Mouse (Mus musculus) frontal cortex, postnatal 36 days (tissue): ENCODE results near the gene Dagla.

Experiments used
- DNase-seq, 2 experiments: peaks; one replicate each; pipeline ENCODE4 v3.0.0; 2022; ENCODE audit warnings: low spot score in 2 of 2

Gene Dagla

DNA sequence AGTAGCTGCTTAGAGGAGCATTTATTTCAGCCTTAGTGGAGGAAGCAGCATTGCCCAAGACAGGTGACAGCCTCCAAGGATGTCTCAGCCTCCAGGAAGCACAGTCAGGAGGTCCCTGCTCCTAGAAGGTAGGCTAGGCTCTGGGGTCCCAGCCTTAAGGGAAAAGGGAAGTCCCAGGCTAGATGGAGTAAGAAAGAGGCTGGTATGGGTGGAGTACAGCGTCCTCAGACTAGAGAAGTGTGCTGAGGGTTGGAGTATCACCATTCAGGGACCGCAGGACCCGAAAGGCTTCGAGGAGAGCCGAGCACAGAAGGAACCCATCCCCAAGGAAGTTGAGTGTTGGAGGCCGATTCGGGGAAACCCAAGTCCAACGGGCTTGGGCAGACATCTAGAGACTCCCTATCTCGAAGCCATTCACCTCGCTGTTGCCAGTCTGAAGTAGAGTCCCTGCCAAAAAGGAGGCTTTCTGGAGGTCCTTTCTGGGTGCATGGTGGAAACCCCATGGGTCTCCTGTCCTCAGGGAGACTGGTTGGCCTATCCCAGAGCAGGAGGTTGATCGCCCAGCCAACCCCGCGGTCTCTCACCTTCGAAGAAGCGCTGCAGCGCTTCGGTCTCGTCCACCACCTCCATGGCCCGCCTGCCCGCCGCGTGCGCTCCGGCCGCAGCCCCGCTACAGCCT is 64.6 kb downstream of the Dagla start:
- no peak for DNase-seq

DNA sequence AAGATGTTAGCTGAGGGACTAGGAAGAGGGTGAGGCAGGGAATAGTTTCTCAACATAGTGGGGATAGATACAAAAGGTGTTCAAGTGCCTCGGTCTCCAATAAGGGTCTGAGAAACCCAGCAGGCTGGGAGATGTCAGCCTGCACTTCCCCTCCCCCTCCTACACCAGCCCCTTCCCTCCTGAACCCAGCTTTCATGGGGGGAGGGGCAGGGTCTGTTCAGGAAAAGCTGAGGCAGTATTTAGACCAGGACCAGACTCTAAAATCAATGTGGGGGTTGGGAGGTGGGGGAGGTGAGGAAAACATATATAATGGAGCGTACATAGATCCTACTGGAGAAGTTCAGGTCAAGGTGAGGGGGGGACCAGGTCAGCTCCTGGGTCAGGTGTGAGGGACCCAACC is 65.3 kb downstream of the Dagla start:
- no peak for DNase-seq

DNA sequence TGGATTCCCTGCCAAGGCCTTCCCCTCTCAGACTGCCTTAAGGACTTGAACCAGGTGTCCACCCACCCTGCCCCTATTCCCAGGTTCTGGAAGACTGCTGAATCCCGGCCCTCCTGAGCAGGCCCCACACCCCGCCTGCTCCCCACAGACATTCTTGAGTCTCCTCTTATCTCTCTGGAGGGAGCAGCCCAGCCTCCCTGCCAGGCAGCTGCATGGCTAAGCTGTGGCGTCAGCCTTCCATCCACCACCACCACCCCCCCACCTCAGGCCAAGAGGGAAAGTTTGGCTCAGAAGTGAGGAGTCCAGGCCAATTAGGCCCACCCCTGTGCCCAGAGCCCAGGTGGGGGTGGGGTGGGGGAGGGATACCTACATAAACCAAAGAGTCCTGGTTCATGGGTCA is 66.2 kb downstream of the Dagla start:
- DNase-seq: no peak

DNA sequence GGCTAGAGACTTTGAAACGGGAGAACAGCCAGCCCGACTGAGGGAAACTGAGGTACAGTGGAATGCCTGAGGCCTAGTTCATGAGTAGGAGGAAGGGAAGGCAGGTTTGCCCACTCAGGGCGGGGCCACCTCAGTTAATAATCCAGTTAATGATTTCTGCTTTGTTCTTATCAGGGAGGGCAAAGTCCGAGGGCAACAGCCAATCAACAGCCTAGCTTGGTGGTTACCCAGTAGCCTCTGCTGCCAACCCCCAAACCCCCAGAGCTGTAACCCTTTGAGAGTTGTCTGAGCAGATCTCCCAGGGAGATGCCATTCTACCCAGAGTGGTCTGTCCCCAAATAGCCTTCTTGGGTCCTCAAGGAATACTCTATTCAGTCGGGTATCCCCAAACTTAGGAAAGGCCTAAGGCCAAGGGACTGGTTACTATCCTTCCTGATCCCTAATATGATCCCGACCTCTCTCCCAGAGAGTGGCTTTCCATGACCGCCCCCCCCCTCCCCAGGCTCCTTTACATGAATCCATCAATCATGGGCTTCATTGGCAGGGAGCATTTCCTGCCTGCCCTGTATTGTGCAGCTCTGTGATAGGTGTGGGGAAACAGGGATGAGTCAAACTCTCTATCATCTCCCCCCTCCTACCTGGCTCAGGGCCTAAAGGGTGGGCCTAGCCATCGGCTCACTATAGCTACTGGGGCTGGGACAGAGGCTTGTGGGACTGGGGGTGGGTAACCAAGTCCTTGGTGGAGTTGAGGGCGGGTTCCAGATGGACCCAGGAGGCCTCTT is 68.7 kb downstream of the Dagla start:
- DNase-seq: no peak

DNA sequence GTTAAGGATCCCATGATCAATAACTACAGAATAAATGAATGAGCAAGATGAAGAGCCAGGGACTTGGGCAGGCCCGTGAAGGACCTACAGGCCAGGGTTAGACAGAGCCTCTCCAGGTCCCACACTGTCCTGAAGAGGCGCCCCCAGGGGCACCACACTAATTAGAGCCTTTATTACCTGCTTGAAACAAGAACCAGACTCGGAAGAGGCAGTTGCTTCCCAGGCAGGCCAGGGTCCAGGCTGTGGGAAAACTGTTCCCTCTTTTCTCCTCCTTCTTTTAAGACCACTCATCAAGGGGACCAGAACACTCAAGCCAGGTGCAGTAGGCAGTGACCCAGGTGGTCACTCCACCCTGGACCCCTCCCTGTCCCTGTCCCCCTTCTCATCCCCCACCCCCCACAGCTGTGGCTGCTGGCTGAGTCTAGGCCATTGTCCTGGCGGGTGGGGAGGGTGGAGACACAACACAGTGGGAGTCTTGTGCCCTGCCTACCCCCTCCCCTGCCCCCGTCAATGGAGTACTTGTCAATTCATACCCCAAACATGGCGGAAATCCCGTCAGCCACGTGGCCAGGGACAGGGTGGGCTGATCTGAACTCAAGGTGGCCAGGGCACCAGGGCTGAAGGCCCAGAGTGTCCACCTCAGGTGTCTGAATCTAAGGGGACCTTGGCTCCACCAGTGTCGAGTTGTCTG is 72.2 kb downstream of the Dagla start:
- no peak for DNase-seq

DNA sequence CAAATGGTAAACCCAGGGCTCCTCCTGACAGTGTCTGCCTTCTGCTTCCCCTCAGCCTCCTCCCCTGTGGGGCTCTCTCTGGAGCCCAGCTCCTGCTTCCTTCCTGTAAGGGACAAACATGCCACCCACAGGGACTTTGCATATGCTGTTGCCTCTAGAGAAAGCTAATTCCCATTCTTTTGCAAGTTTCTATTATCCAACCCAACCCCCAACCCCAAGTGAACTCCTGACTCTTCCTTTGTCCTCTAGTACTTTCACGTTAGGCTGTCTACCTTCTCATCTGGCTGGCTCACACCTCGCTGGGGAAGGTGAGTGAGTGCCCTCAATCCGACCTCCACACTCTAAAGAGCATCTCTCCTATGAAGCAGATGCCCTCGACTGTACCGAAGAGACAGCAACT is 72.8 kb downstream of the Dagla start:
- DNase-seq: no peak

DNA sequence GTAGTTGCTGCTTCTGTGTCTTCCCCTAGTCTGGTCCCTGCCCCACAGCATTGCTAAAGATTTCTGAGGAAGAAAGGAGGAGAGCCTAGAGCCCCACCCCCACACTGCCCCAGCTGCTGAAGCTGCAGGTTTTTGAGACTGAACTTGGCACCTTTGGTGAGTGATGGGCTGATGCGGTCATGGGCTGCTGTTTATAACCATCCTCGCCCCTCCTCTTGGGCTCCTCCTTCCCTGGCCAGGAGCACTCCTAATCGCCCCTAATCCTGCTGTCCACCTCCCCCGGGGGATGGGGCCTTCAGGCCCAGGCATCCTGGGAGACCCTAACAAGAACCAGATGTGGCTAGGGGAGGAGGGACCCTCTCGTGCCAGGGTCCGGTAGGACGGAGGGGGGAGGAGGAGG is 73.7 kb downstream of the Dagla start:
- DNase-seq: no peak

DNA sequence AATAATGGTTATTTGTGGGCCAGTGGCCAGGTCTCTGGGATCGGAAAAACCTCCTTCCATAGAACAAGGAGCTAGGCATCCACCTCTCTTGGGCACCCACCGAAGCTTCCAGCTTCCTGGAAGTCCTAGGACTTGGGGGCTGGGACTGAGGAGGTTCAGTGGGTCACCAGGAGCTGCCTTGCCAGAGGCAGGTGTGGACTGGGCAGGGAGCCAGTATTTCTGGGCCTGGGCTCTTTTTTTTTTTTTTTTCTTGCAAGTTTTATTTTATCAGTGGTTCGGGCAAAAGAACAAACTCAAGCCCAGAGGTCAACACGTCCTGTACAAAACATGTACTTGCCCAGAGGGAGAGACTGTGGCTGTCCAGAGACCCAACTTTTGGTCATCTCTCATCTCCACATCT is 78.9 kb downstream of the Dagla start:
- DNase-seq: no peak

DNA sequence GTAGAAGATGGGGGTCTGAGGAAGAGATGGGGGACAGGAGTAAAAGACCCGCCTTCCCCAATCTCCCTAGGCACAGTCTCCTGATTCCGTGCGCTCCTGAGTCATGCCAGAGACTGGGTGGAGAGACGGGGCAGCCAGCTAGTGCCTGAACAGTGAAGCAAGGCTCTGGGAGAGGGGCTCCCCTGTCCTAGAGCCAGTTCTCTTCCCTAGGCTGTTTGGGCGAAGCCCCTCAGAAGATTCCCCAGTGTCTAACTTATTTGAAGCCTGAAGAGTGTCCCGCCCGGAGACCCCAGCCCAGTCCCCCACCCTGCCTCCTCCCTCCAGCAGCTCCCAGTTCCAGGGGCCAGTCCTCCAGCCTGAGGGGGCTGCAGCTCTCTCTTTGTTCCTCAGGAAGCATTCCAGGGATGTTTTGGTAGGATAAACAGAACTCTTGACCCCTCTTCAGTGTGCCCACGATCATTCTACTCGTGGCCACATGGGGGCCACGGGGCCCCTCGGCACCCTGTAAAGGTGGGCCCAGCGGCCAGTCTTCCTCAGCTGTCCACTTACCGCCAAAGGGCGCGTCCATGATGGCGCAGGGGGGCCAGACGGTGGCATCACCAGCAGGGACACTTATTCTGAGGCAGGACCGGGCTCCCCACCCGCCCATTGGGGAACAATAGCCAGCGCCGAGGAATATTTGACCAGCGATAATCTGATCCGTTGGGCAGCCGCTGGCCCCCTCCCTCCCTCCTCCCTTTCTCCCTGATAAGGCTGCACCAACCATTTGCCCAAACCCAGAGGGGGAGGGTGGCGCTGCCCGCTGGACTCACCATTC is 79.8 kb downstream of the Dagla start:
- no peak for DNase-seq

DNA sequence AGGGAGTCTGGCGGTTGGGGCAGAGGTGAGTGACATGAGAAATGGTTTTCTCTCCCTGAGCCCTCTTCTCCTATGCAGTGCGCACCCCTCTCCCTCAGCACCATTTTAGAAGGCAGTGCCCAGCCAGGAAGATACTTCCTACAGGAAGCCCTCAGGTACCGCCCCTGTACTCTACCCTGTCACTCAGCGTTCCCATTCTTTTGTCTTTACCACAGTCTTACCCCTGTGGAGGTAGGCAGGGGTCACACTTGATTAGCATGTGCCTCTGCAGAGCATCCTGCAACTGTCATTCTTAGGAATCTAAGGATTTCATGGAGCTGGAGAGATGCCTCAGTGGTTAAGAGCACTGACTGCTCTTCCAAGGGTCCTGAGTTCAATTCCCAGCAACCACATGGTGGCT is 81.1 kb downstream of the Dagla start:
- no peak for DNase-seq

DNA sequence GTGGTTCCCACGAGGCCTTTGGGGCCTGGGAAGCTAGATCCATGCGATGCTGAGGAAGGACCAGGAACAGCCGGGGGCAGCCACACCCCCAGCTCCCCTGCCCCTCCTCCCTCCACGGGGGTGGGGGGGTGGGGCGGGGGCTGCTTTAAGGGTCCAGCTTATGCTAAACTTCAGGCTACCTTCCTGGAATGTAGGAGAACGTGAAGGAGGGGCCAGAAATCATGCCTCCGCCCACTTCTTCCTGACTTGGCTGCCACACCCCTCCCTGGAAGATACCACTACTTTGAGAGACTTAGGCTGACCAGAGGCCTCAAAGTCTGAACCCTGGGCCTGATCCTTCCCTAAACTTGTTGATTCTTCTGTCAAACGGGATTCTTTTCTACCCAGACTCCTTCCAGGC is 82.0 kb downstream of the Dagla start:
- no peak for DNase-seq

DNA sequence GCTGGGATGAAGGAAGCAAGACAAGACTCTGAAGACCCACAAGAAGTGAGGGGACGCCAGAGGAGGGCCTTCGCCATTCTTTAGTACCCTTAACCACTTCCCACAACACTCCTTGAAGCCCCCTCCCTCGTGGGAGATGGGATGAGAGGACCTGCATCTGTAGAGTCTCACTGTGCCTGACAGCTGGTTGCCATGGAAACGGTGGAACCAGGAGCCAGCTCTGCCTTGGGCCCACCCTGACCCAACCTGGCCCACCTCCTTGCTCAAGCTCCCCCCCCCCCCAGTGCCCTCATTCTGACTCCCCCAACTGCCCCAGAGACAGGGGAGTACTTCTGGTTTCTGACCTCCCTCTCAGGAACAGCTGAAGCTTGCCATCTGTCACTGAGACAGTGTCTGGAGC is 83.1 kb downstream of the Dagla start:
- DNase-seq: no peak

DNA sequence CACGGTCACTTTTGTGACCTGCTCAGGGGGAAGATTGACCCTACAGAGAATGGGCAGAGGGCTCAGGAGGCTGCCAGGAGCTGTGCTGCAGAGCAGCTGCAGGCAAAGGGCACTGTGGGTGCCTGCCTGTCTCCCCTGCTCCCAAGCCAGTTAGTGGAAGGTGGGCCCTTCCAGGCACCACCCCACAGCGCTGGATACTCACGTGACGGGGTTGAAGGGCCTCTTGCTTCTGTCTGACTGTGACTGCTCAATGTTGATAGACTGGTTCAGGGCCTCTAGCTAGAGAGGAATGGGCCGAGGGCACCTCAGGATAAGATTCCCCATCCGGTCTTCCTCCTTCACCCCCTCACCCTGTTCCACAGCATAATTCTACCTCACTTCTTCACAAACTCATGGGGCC is 85.1 kb downstream of the Dagla start:
- no peak for DNase-seq

DNA sequence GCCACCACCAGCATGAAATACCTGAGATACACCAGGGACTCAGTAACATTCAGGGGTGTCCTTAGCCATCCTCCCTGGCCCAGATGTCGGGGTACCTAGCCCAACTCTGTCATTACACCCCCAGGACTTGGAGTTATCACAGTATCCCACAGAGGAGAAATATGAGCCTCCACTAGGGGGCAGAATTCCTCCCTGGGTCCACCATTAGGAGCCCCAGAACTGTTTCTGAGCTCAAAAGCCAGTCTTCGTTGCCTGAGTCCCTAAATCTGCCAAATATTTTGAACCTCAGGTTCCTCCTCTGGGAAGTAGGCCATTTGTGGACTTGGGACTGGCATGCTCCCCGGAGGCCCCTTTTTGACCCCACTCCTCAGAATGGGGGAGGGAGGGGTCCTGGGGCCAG is 85.6 kb downstream of the Dagla start:
- peak in 1 of 2 experiments; percentile 53 for DNase-seq

DNA sequence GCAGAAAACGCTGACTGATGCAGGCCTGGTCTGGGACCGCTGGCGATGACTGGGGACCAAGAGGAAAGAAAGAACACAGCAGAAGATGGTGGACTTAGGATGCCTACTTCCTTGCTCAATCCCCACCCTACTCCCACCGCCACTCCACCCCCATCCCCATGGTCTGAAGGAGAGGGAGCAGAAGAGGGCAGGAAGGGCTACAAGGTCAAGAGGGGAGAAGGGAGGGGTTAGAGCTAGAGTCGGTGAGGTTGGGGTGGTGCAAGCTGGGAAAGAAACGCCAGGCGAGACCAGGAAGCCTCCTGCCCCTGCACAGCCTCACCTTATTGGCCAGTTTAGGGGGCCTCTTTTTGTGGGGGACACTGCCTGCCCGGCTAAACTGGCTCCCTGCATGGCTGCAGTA is 88.6 kb downstream of the Dagla start:
- no peak for DNase-seq

DNA sequence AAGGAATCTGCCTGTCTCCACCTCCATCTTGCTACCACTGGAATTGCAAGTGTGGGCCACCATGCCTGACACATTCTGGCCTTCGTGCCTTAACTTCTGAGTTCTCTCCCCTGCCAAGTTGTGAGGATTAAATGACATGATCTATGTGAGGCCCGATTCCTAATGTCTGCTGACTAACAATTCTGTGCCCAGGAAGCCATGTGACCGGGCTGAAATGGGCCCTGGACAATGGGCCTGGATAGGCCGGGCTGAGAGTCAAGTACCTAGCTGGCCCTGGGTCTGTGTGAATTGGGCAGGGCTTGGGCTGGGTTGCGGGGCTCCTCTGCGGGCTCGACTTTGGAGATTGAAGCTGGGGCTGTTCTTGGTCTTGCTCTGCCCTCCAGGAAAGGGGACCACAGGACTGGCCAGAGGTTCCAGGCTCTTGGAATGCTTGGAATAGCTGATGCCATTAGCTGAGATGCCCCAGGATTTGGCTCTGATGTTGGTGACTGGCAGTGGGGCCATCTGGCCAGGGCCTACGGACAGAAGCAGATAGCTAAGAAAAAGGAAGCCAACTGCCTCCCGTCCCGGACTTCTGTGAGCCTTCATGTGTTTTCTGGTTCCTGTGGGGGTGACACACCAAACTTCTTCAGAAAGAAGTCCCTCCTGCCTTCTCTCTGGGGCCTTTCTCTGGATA is 90.7 kb downstream of the Dagla start:
- DNase-seq: no peak

DNA sequence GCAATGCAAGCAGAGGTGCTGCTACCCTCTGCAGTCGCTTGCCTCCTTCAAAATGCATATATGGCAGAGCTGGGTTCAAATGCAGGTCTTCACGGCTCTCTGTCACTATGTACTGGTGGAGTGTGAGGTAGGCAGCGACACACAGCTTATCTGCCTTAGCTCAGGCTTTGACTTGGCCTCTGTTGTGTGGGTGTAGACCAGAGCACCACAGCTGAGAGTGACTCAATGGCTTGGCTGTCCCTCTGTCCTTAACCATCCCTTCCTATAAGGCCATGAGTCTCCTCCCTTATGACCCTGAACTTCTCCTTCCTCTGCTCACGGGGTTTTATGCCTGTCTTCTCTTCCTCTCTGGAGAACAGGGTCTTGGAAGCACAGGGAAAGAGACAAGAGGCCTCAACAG is 93.8 kb downstream of the Dagla start:
- no peak for DNase-seq

DNA sequence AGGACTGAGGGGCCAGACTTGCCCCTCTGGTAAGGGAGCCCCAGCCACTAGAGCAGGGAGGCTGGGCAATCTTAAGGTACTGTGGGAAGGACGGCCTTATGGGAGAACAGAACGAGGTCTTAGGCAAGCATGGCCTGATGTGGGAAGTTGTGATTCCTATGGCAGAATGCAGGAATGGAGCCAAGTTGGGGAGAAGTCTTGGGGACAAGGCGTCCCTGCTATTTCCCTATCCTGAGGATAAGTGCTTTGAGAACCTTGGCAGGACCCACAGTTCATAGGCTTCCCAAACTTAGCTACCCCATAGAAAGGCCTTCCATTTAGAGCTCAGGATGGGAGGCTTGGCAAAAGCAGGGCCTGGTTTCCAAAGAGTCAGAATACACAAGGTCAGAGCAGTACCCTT is 95.8 kb downstream of the Dagla start:
- no peak for DNase-seq

DNA sequence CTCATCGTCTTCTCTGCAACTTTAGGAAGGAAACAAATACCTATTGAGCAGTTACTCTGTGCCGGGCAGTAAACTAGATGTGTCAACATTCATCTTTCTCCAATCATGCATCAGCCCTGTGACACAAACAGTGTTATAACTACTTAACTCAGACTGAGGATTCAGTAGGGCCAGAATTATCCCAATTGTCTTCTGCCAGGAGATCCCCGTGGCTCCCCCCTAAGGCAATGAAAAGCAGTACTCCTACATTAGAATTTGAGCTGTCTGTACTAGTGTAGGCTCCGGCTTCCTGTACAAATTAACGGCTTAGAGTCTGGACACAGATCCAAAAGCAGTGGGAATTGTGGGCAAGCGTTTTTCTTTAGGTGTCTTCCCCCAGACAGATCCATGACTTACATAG is 99.6 kb downstream of the Dagla start:
- no peak for DNase-seq

DNA sequence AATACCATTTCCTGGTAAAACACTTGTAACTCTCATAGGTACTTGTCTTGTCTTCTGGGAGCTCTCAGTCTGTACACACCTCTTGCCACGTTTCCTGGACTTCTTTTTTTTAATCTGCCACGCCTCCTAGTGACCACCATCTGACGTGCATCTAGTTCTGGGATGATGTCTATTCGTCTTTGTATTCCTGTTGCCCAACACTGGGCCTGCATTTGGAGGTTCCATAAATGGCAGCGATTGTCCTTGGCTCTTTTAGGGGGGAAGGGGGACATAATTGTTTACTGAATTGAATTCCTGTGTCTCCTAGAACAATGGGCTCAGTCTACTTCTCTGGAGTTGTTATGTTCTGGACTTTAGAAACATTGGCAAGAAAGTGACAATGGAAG is 100.1 kb downstream of the Dagla start:
- DNase-seq: peak in 1 of 2 experiments; percentile 56

DNA sequence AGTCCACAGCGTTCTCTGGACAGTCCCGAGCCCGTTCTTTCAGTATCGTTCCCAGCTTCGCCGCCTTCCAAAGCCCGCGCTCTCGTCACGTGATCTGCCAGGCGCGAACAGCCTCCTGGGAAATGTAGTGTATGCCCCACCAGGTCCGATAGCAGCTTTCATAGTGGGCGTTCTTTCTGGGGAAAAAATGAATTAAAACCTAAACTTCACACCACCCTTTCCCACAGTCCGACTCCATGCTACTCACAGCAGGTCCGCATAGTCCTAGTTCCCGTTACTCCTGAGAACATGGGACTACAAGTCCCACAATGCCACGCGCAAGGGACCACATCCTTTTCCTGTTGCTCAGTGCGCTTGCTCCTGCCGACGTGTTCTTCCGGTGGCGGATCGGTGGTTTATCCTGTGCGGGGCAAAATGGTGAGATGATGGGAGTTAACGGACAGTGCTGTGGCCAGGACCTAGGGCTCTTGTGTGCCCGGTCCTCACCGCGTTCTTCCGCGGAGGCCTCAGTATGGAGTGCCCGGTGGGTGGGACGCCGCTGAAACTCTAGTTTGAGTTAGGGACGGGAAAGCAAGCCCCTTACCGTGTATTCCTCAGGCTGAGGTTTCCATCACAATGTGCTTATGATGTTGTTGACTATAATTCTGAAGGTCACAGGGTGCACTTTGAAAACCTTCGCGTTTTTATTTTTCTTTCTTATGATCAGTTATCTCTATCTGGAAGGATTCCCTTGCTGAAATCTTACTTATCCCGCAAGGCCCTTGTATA is 100.6 kb downstream of the Dagla start, which contains the start of the genes Tmem258 and Fen1:
Gene Tmem258, plus strand, starts transcription at position 167 of the 768 bp plus-strand sequence.
Gene Fen1, minus strand, starts transcription at position 322 of the 768 bp plus-strand sequence.
- peak; percentile 91 to 95 for DNase-seq
